Mouse (Mus musculus) midbrain, embryonic 13.5 days (tissue): ENCODE measurements around the gene Epha1. TPM values are rescaled to one million over a fixed set of nuclear protein-coding genes. Genes with fewer than 3 reads are reported as not detected.

Source experiments
- polyA plus RNA-seq: library from polyadenylated mRNA; unstranded; fragments of >200 nt; fragmentation: Nextera tagmentation; extraction: Ambion mirVana; gene quantifications from 2 replicates; pipeline ENCODE4 v1.2.1, GENCODE M21; 2015

The Epha1 gene
- polyA plus RNA-seq, 1 experiment from 2014 or later = 0.24 TPM

Other genes with a start within 250 kb of the Epha1 start
- not detected in 2 replicates for gene Tas2r139, start 232.3 kb downstream of the Epha1 start, polyA plus RNA-seq
- not detected in 2 replicates for gene Tas2r144, start 157.9 kb downstream of the Epha1 start, polyA plus RNA-seq
- 9.1 and 10.8 TPM in 2 replicates for gene Gstk1, start 127.3 kb downstream of the Epha1 start, polyA plus RNA-seq
- gene Tmem139, start 111.3 kb downstream of the Epha1 start, polyA plus RNA-seq = 0.18 TPM in 1 of 2 replicates, not detected in the other
- gene Casp2, start 108.3 kb downstream of the Epha1 start, polyA plus RNA-seq = 57.3 and 57.6 TPM in 2 replicates
- 1.9 TPM in 2 replicates for gene Clcn1, start 86.6 kb downstream of the Epha1 start, polyA plus RNA-seq
- gene Fam131b, start 48.6 kb downstream of the Epha1 start, polyA plus RNA-seq = 5.4 and 5.7 TPM in 2 replicates
- 43.2 and 46.2 TPM in 2 replicates for gene Zyx, start 23.6 kb downstream of the Epha1 start, polyA plus RNA-seq
- not detected in 2 replicates for gene Tas2r143, start 27.0 kb upstream of the Epha1 start, polyA plus RNA-seq
- gene Tas2r135, start 32.2 kb upstream of the Epha1 start, polyA plus RNA-seq = not detected in 2 replicates
- not detected in 2 replicates for gene Tas2r126, start 61.3 kb upstream of the Epha1 start, polyA plus RNA-seq
- not detected in 2 replicates for gene Olfr458, start 91.9 kb upstream of the Epha1 start, polyA plus RNA-seq
- not detected in 2 replicates for gene Olfr457, start 103.1 kb upstream of the Epha1 start, polyA plus RNA-seq
- gene Olfr456, start 113.9 kb upstream of the Epha1 start, polyA plus RNA-seq = not detected in 2 replicates
- gene Olfr455, start 174.3 kb upstream of the Epha1 start, polyA plus RNA-seq = not detected in 2 replicates
- not detected in 2 replicates for gene Tcaf3, start 224.4 kb upstream of the Epha1 start, polyA plus RNA-seq